Mouse (Mus musculus) heart, adult 2 months (tissue): ENCODE measurements around the gene Kcnj14.

ENCODE experiments used
- CTCF ChIP-seq: fragments of 200-600 bp; IDR thresholded peaks from 2 replicates; pipeline ENCODE4 v1.8.1; 2022; ENCODE audit warnings: antibody characterized with exemption, mild to moderate bottlenecking, moderate library complexity
- EP300 ChIP-seq: fragments of 200-500 bp; IDR thresholded peaks from 2 replicates; pipeline ENCODE4 v1.6.1; 2011; ENCODE audit warnings: low read depth, low read length, control low read depth; ENCODE audit not compliant: insufficient read depth
- POLR2A ChIP-seq: fragments of 200-500 bp; IDR thresholded peaks from 2 replicates; pipeline ENCODE4 v1.6.1; 2011; ENCODE audit warnings: mild to moderate bottlenecking, low read depth, low read length, control low read depth; ENCODE audit not compliant: insufficient read depth

DNA sequence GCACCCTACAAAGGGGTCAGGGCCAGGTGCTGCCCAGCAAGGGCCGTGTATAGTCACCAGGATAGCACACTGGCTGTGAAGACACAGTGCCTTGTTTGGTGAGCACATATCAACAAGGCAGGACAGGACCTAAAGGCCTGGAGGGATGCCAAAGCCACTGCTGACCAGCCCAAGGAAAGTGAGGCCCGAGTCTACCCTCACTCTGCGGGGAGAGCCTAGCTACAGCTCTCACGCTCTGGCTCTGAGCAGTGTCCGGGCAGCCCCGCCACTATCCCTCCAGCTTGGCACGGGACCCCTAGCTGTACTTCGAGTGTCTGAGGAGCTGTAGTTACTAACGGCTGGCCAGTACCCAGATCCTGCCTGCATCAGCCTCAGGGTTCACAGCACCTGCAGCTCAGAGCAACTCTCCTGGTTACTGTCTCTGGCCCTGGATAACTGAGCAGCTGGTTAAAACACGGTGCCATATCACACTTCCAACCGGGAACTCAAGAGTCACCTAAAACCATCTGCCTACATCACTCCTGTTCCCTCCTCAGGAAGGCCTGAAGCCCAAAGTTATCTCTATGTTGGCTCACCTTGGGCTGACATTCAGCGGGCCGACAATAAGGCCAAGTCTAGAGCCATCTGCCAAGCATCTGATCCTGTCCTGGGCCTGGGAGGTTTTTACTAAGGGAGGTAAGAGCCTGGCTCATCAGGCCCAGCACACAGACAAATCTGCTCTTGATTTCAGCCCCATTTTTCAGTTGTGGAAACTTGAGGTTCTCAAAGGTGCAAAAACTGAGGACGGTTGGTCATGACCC is 15.1 kb downstream of the Kcnj14 start:
- no peak for TF ChIP-seq POLR2A
- no peak for TF ChIP-seq CTCF
- no peak for TF ChIP-seq EP300
